Mouse (Mus musculus) right cerebral cortex, postnatal 14 days (tissue): ENCODE measurements at regions not wholly inside any gene's neighbourhood (a gene's known extent, or its start where the extent isn't known, plus 50 kb on each side); places are given as distances from the start of the nearest gene placed in this dataset.

Experiments
- DNase-seq: peaks from one replicate; pipeline ENCODE4 v3.0.0; 2022

GRCm38 (mm10) chr14:88410722-88411437 is 60.3 kb downstream of the Pcdh20 start:
- DNase-seq, result no peak

GRCm38 (mm10) chr14:88399270-88399669 is 71.9 kb downstream of the Pcdh20 start:
- DNase-seq, result no peak

- no peak for DNase-seq
Observed at GRCm38 (mm10) chr14:88397187-88397586, 74.0 kb downstream of the Pcdh20 start.

- DNase-seq, result no peak
Observed at GRCm38 (mm10) chr14:88395016-88395415, 76.2 kb downstream of the Pcdh20 start.

- no peak for DNase-seq
Observed at GRCm38 (mm10) chr14:88384553-88384952, 86.6 kb downstream of the Pcdh20 start.

GRCm38 (mm10) chr14:88347177-88347576 is 124.0 kb downstream of the Pcdh20 start:
- DNase-seq, result peak; percentile 5

GRCm38 (mm10) chr14:88337304-88337703 is 133.9 kb downstream of the Pcdh20 start:
- DNase-seq, result no peak

GRCm38 (mm10) chr14:88330613-88331012 is 140.6 kb downstream of the Pcdh20 start:
- DNase-seq, result no peak

GRCm38 (mm10) chr14:88326411-88326810 is 144.8 kb downstream of the Pcdh20 start:
- DNase-seq, result no peak

- DNase-seq, result no peak
Observed at GRCm38 (mm10) chr14:88278327-88278726, 192.9 kb downstream of the Pcdh20 start.

GRCm38 (mm10) chr14:88264771-88265170 is 206.4 kb downstream of the Pcdh20 start:
- DNase-seq, result no peak

GRCm38 (mm10) chr14:88259034-88259433 is 212.2 kb downstream of the Pcdh20 start:
- no peak for DNase-seq

GRCm38 (mm10) chr14:88255131-88255530 is 216.1 kb downstream of the Pcdh20 start:
- DNase-seq, result no peak
